Mouse (Mus musculus): Measurements from ENCODE around the gene C2cd4b.
A peak's percentile ranks its signal among the peaks of the same experiment; 100 is the strongest.

C2cd4b gene

DNA sequence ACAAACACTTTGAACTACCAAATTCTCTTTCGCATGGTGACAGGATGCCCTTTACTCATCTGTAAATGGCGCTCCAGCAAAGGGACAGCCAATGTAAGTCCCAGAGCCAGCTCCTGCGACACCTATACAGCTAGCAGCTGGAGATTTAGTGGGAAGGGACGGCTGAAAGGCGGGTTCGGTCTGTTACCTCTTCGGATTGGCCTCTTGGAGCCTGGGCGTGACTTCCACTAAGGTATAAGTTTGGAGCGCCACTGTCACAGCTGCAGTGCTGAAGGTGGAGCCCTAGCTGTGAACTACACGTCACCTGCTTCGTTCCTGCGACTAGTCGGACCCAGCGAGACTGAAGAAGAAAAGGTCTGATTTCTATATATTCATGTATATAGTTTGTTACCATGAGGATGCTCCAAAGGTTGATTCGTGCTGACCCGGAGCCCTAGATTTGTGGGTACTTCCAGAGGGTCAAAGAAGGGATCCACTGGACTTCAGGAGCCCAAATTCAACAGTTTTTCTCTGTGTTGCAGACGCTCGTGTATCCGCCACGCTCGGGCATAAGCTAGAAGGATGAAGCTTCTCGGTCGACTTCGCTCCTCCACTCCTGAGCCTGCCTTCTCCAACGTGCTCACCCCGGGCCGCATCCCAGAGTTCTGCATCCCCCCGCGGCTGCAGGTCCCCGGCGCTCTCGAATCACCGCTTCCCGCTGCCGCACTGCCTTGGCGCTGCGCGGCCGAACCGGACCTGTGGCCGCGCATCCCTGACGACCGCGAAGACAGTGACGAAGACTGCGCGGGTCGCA lies at the start of gene C2cd4b:
Gene C2cd4b, plus strand, starts transcription at position 275 of the 793 bp plus-strand sequence.
- DNase-seq (ENCODE audit: low spot score in 2 of 2), result peak; percentile 69 to 76

DNA sequence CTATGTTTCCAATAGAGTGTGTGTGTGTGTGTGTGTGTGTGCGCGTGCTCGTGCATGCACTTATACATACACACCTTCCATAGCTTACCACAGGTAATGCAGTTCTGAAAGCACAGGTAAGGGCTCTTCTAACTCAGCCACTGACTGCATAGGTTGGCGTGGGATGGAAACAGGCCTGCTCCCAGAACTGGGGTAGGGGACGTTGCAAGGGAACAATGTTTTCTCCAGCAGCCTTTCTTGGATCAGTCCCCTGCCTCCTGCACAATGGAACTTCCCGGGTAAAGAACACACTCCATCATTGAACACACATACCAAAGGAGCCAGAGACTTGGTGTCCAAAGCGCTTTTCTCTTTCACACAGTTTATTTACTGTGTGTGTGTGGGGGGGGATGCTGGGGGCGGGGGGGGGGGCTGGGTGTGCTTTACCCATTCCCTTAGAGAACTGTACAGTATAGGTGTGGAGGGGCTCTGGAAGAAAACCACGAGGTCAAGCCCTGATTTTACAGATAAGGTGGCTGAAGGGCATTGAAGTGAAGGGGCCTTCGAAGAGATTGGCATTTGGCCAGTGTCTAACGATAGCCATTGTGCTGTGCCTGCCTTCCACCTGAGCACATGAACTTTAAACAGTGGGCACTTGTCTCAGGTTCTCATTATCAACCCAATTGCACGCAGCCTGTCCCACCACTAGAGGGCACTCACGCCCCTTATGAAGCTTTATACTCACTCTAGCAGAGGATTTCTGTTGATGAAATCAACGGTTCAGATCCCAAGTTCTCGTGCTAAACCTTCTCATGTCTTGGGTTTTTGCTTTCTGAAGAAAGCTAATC lies 48.0 kb upstream of the C2cd4b start:
- peak; percentile 81 to 88 for DNase-seq (ENCODE audit: low spot score in 2 of 2)

- DNase-seq (ENCODE audit: low spot score in 2 of 2), result no peak
Measured at GRCm38 (mm10) chr9:67712146-67712545, 47.1 kb upstream of the C2cd4b start.

DNA sequence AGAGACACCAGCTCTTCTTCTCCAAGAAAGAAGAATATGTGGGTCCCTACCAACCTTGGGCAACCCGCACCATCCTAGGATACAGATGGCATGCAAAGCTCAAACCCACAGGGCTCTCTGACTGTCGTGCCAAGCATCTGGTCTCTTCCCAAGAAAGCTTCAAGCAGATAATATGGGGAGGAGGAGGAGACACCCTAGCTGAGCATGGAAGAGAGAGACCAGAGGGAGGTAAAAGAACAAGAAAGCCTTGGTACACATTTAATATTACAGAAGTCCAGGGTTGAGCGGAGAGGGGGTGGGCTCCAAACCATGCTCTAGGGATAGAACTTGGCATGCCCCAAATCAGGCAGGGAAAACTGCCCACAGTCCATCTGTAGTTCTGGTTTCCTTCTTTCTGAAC lies 42.2 kb upstream of the C2cd4b start:
- DNase-seq (ENCODE audit: low spot score in 2 of 2), result peak; percentile 30 to 67

GRCm38 (mm10) chr9:67718596-67718995 lies 40.6 kb upstream of the C2cd4b start:
- no peak for DNase-seq (ENCODE audit: low spot score in 2 of 2)

DNA sequence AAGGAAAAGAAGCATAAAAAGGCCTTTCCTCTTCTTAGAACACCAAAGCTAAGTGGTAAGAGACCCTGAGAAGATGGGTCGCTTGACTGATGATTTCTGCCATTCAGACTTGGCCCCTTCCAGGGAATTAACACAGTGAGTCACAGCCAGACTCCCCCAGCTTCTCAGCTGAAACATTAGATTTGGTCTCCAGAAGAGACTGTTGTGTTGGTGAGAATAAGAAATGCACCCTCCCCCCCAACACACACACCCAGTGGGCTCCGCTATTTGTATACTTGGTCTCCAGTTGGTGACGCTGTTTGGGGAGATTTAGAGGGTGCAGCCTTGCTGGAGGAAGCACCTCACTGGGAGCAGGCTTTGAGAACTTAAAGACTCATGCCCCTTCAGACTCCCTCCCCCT lies 39.1 kb upstream of the C2cd4b start:
- no peak for DNase-seq (ENCODE audit: low spot score in 2 of 2)

- peak; percentile 46 to 51 for DNase-seq (ENCODE audit: low spot score in 2 of 2)
Measured at GRCm38 (mm10) chr9:67722378-67722777, 36.9 kb upstream of the C2cd4b start.

DNA sequence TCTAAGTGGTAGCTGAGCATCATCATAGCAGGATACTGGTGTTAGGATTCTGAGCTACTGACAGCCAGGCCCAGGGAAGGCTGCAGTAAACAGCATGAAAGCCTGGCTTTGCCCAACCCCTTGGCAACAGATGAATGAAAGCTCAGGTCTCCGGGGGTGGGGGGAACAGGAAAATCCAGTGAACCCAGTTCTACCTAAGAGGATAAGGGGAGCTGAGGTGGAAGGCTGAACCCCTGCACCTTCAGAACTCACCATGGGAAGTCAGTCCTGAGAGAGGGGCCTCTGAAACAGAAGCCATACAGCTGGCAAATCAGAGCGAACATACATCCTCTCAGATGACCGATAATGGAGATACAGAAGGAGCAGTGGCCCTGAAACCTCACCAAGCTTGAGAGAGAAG lies 34.0 kb upstream of the C2cd4b start:
- no peak for DNase-seq (ENCODE audit: low spot score in 2 of 2)

DNA sequence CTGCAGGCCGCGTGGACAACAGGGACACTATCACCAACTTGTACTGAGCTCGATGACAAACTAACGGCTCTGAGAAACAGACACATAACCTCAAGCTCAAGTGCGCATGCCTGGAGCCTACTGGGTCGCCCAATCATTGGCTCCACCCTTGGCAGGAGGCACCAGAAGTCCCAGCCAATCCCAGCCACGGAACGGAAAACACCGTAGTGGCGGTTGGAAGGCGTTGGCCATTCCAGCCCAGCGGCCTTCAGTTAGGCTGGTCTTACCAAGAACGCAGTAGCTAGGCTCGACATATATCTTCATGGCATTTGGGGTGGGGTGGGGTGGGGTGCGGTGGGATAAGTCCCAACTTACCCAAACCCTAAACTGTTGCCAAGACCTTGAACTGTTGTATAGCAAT lies 25.5 kb upstream of the C2cd4b start:
- no peak for DNase-seq (ENCODE audit: low spot score in 2 of 2)

GRCm38 (mm10) chr9:67735426-67735825 lies 23.8 kb upstream of the C2cd4b start:
- DNase-seq (ENCODE audit: low spot score in 2 of 2), result peak in 1 of 2 experiments; percentile 42

GRCm38 (mm10) chr9:67741256-67741655 lies 18.0 kb upstream of the C2cd4b start:
- peak in 1 of 2 experiments; percentile 27 for DNase-seq (ENCODE audit: low spot score in 2 of 2)

DNA sequence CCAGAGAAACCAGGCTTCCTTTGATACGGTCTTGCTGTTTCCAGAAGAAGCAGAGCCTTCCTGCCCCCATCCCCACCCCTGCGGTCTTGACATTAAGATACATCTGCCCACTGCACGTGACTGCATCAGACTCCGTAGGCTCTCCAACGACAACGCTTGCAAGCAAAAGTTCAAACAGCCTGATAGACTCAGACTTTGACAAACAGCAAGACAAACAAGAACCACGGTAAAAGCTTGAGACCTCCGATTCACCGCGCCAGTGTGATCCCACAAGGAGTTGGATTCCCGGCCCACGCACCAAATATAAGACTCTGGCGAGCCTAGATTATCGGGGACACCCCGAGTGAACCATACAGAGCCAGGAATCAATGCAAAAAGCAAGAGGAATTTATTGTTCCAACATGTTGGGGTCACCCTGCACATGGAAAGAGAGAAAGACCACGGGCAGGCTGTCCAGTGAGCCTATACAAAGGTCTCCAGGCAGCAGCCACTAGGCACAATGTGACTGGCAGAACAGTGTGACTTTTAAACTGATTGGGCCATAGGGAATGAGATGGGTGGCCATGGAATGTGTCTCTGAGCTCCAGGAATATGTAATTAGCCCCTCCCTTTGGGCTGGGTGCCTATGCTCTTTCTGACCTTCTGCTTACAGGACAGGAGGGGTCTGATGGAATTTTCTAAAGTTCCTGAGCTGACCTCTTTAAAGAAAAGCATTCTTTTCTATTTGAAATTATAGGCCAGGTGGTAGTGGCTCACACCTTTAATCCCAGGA lies 5.6 kb upstream of the C2cd4b start:
- DNase-seq (ENCODE audit: low spot score in 2 of 2), result no peak

GRCm38 (mm10) chr9:67754713-67755112 lies 4.5 kb upstream of the C2cd4b start:
- DNase-seq (ENCODE audit: low spot score in 2 of 2), result no peak

DNA sequence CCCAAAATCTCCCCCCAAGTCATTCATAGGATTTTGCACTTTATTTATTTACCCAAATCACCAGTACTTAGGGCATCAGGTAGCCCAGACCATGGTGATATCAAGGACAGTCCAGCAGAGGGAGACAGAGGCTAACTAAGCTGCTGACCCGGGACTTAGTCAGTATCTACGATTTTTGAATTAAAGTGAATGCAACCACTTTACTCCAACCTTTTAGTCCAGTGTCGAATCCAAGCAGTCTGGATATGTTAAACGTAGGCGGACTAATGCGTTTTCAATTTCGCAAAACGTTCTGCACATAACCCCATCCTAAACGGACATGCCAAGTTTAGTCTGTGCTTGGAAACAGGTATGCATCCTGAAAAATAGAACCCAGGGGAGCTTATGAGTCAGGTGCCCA lies 551 bp upstream of the C2cd4b start:
- DNase-seq (ENCODE audit: low spot score in 2 of 2), result peak; percentile 54 to 73

- peak; percentile 66 to 82 for DNase-seq (ENCODE audit: low spot score in 2 of 2)
Measured at GRCm38 (mm10) chr9:67759956-67760764, 923 bp downstream of the C2cd4b start.

GRCm38 (mm10) chr9:67760991-67761390 lies 1.8 kb downstream of the C2cd4b start:
- DNase-seq (ENCODE audit: low spot score in 2 of 2), result no peak

GRCm38 (mm10) chr9:67763326-67763725 lies 4.1 kb downstream of the C2cd4b start:
- DNase-seq (ENCODE audit: low spot score in 2 of 2), result no peak

GRCm38 (mm10) chr9:67766405-67766804 lies 7.2 kb downstream of the C2cd4b start:
- no peak for DNase-seq (ENCODE audit: low spot score in 2 of 2)

DNA sequence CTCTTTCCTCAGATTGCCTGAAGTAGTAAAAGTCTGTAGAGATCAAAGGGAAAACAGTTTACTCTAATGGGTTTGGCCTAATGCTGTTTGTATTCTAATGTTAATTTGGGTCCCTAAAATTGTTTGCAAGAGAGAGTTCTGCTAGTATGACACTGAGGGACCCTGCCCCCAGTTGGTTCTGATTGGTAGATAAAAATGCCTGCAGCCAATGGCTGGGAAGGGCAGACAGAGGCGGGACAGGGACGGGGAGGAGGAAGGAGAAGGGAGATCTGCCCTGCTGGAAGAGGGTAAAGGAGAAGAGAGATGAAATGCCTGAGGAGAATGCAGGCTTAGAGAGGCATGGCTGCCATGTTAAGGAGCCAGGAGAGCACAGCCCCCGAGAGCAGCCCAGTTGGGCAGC lies 7.7 kb downstream of the C2cd4b start:
- no peak for DNase-seq (ENCODE audit: low spot score in 2 of 2)

GRCm38 (mm10) chr9:67768843-67769242 lies 9.6 kb downstream of the C2cd4b start:
- no peak for DNase-seq (ENCODE audit: low spot score in 2 of 2)

GRCm38 (mm10) chr9:67769401-67769800 lies 10.2 kb downstream of the C2cd4b start:
- DNase-seq (ENCODE audit: low spot score in 2 of 2), result no peak
